Mouse (Mus musculus) forebrain, embryonic 10.5 days (tissue): ENCODE measurements around the gene Grhl3. TPM values are rescaled to one million over a fixed set of nuclear protein-coding genes. Genes with fewer than 3 reads are reported as not detected.

Experiments
- DNase-seq: peaks from one replicate; pipeline ENCODE4 v3.0.0-alpha.2; 2017; ENCODE audit warnings: low spot score; ENCODE audit errors: extremely low spot score
- H3K27ac ChIP-seq: fragments of 300-500 bp; sonication (generic); 2 replicates; pipeline ENCODE4 v1.5.1; 2016; ENCODE audit warnings: mild to moderate bottlenecking
- H3K27me3 ChIP-seq: fragments of 300-500 bp; sonication (generic); 2 replicates; pipeline ENCODE4 v1.6.1; 2016; ENCODE audit warnings: mild to moderate bottlenecking; ENCODE audit not compliant: poor library complexity, severe bottlenecking
- H3K36me3 ChIP-seq: fragments of 300-500 bp; sonication (generic); replicated peaks from 2 replicates; pipeline ENCODE4 v1.6.1; 2016; ENCODE audit warnings: mild to moderate bottlenecking, moderate library complexity
- H3K4me1 ChIP-seq: fragments of 300-500 bp; sonication (generic); 2 replicates; pipeline ENCODE4 v1.6.1; 2016
- H3K4me3 ChIP-seq: fragments of 300-500 bp; sonication (generic); 2 replicates; pipeline ENCODE4 v1.5.1; 2016; ENCODE audit warnings: mild to moderate bottlenecking, moderate library complexity
- H3K9me3 ChIP-seq: fragments of 300-500 bp; sonication (generic); 2 replicates; pipeline ENCODE4 v1.6.1; 2016; ENCODE audit warnings: mild to moderate bottlenecking, moderate library complexity
- WGBS: fragments of 180-500 bp; shearing (Covaris S2); methylation state at CpG from one replicate; pipeline ENCODE4 v1.1.7; 2016; 5-methylcytosine and 5-hydroxymethylcytosine counted together
- polyA plus RNA-seq: library from polyadenylated mRNA; unstranded; fragments of >200 nt; fragmentation: Nextera tagmentation; extraction: Ambion mirVana; gene quantifications from 2 replicates; pipeline ENCODE4 v1.2.1, GENCODE M21; 2016

Grhl3 gene
- polyA plus RNA-seq, 1 experiment from 2014 or later, result 3.4 TPM

DNA sequence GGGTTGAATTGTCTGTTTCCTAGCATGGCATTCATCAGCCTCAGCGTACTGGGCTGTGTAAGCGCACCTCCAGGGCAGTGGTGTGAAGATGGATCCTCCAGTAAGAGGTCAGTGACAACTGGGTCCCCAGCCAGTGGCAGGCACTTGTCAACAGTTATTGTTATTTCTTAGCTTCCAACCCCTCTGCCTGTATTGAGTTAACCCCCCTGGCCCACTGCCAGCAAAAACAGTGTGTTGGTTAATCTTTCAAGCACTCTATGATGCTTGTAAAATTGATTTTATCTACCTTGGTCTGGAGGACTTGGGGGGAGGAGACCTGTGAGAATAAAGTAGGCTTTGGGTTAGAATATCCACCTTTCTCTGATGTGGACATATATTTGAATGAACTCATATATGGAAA, 29.1 kb downstream of the Grhl3 start:
- no peak for DNase-seq
- Histone ChIP-seq H3K27ac (no peak overlapping the region), H3K27me3 (peaks cover 73% of the 10 kb centered on the region), H3K4me3 (no peak overlapping the region), H3K9me3 (no peaks in the 10 kb centered on the region), H3K4me1 (peaks cover 50% of the 10 kb centered on the region), H3K36me3 (no peaks in the 10 kb centered on the region)
- WGBS, result 93% methylated on average over 2 of the region's 2 CpGs

DNA sequence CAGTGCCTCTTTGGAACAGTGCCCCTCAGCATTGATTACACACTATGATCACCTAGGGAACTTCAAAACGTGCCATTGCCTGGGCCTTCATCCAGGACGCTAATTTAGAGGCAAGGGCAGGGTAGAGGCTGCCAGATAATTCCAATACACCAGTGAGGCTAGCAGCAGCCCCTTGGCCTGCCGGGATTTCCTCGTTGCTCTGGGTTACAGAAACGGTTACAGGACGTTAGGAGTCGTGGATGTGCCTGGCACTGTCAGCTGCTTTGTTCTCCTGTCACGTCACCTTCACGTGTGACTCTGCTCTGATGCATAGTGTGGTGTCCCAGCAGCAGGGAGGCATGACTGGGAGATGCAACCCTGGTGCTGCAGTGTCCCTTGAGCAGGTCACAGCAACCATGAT, 33.4 kb downstream of the Grhl3 start:
- 87% methylated on average over 9 of the region's 9 CpGs for WGBS
- Histone ChIP-seq H3K9me3 (no peaks in the 10 kb centered on the region), H3K36me3 (no peaks in the 10 kb centered on the region), H3K4me1 (peaks cover 12% of the 10 kb centered on the region), H3K27me3 (peaks cover 31% of the 10 kb centered on the region), H3K27ac (no peak overlapping the region), H3K4me3 (no peak overlapping the region)
- no peak for DNase-seq

DNA sequence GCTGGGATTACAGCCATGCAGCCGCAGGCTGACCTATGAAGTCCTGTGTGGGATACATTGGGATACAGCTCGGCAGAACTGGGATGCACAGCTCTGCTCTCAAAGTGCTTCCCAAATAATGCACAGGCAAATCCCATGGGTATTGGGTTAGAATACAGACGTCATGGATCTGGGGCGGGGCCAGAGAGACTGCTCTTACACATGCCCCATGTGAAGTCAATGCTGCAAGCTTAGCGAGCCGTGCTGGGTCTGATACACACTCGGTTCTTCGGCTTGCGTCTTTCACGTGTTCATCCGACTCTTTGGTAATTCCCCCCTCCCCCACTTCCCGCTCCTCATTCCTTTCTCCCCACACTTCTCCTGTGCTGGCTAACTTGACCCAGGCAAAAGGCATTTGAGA, 34.4 kb downstream of the Grhl3 start:
- 87% methylated on average over 12 of the region's 12 CpGs for WGBS
- H3K27me3 ChIP-seq, result peaks cover 21% of the 10 kb centered on the region

DNA sequence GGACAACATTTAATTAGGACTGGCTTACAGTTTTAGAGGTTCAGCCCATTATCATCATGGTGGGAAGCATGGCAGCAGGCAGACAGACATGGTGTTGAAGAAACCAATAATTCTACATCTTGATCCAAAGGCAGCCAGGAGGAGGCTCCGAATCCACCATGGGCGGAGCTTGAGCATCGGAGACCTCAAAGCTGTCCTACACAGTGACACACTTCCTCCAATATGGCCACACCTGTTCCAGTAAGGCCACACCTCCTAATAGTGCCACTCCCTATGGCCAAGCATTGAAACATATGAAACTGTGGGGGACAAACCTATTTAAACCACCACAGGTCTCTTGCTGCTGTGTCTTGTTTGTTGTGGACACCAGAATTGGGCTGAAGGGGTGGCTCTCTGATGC, 38.4 kb downstream of the Grhl3 start:
- Histone ChIP-seq H3K36me3 (no peaks in the 10 kb centered on the region), H3K9me3 (peaks cover 10% of the 10 kb centered on the region), H3K4me1 (peaks cover 9% of the 10 kb centered on the region), H3K27ac (no peak overlapping the region), H3K4me3 (no peak overlapping the region), H3K27me3 (no peaks in the 10 kb centered on the region)
- DNase-seq, result no peak
- WGBS, result 96% methylated on average over 3 of the region's 3 CpGs

More for the DNA sequence above, 34.4 kb downstream of the Grhl3 start:
- H3K9me3 ChIP-seq, result no peaks in the 10 kb centered on the region
- H3K4me3 ChIP-seq, result no peak overlapping the region
- no peak for DNase-seq
- no peaks in the 10 kb centered on the region for H3K36me3 ChIP-seq
- H3K4me1 ChIP-seq, result 0 out of 2 replicates have a peak, but pooled peaks cover 4% of the 10 kb centered on the region
- H3K27ac ChIP-seq, result no peak overlapping the region

DNA sequence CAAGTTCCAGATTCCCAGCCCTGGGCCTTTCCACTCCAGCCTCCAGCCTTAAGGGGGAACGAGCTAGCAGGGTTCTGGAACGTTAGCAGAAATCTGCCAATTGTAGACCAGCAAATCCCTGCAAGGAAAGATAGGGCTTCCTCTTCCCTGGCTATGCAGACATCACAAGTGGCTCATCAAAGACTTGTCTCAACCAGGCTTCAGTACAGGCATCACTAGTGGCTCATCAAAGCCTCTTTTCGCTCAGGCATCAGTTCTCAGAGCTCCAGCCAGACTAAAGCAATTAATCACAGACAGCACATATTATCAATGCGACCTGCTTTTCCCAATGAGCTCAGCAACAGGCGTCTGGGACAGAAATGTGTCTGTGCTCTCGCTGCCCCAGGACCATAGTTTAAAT, 40.4 kb downstream of the Grhl3 start:
- Histone ChIP-seq H3K27me3 (peaks cover under 1% of the 10 kb centered on the region; the same call in 1 of the 2 replicates), H3K4me3 (no peak overlapping the region), H3K36me3 (no peaks in the 10 kb centered on the region), H3K27ac (no peak overlapping the region), H3K4me1 (peaks cover 10% of the 10 kb centered on the region), H3K9me3 (peaks cover 11% of the 10 kb centered on the region)
- no peak for DNase-seq
- WGBS, result 78% methylated on average over 6 of the region's 6 CpGs

DNA sequence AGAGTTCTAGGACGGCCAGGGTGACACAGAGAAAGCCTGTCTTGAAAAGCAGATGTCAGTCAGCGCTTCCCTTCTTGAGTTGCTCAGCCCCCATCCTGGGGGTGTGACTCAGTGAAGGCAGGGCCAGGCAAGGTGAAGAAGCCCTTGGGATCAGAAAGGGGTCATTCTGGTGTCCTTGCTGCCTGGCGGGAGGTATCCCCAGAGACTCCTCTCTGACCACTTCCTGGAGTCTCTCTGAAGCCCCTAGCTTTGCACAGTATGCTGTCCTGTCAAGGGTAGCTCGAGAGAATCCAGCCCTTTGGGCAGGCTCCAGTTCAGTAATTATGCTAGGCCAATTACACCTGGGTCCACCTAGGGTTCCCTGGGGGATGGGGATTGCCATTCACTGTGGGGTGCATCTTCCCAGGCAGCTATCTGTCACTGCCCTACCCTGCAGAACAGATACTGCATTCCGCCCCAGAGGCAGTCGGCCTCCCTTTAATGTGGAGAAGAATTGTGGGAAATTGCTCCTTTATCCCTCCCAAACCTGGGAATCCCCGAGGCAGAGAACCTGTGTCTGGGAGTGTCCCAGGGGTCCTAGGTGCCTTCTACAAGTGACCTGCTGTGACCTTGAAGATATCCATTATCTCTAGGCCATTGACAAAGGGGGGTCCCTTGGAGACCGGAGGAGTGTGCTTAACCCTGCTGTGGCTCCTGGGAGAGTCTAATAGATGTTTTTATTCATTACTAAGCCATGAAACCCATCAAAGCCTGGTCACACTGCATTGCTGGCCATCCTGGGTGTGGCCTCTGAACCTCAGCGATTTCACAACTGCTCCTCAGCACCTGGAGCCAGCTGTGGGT, 41.4 kb downstream of the Grhl3 start:
- Histone ChIP-seq H3K27me3 (peaks cover 11% of the 10 kb centered on the region), H3K4me1 (peaks cover 17% of the 10 kb centered on the region), H3K36me3 (no peaks in the 10 kb centered on the region), H3K4me3 (no peak overlapping the region), H3K9me3 (peaks cover 11% of the 10 kb centered on the region), H3K27ac (no peak overlapping the region)
- WGBS, result 55% methylated on average over 9 of the region's 9 CpGs
- DNase-seq, result no peak

DNA sequence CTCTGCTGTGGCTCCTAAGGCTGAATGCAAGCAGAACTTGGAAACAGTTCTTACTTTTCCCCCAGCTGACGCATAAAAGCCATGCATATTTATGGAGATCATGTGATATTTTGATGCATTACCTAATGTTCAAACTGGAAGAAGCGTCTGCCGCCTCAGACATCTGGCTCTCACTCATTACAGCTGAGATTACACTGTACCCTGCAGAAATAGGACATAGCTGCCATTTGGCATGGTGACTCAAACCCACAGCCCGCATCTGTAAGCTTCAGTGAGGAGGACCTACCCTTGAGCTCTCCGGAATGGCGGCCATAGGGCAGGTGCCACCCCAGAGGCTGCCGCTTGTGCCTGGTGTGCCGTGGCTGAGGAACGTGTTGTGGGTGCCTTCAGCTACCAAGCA, 42.2 kb downstream of the Grhl3 start:
- peaks cover 11% of the 10 kb centered on the region for H3K9me3 ChIP-seq
- 95% methylated on average over 9 of the region's 9 CpGs for WGBS
- H3K27ac ChIP-seq, result no peak overlapping the region
- H3K27me3 ChIP-seq, result peaks cover 16% of the 10 kb centered on the region
- no peak for DNase-seq
- no peak overlapping the region for H3K4me3 ChIP-seq
- H3K4me1 ChIP-seq, result peaks cover 23% of the 10 kb centered on the region
- no peaks in the 10 kb centered on the region for H3K36me3 ChIP-seq

DNA sequence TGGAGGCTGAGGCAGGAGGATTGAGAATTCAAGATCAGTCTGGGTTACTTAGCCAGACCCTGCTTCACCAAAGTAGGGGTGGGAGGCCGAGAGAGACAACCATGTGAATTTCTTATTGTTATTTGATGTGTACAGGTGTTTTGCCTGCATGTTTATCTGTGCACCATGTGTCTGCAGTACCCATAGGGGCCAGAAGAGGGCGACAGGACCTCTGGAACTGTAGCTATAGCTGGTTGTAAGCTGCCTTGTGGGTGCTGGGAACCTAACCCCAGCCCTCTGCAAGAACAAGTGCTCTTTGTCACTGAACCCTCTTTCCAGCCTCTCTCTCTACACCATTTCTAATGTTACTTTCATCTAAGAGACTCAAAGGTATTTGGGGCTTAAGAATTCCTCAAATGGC, 43.2 kb downstream of the Grhl3 start:
- no peak for DNase-seq
- peaks cover 26% of the 10 kb centered on the region for H3K27me3 ChIP-seq
- no peak overlapping the region for H3K4me3 ChIP-seq
- H3K9me3 ChIP-seq, result peaks cover 11% of the 10 kb centered on the region
- WGBS, result 55% methylated on average over 2 of the region's 2 CpGs
- no peak overlapping the region for H3K27ac ChIP-seq
- H3K4me1 ChIP-seq, result peaks cover 31% of the 10 kb centered on the region
- H3K36me3 ChIP-seq, result no peaks in the 10 kb centered on the region

DNA sequence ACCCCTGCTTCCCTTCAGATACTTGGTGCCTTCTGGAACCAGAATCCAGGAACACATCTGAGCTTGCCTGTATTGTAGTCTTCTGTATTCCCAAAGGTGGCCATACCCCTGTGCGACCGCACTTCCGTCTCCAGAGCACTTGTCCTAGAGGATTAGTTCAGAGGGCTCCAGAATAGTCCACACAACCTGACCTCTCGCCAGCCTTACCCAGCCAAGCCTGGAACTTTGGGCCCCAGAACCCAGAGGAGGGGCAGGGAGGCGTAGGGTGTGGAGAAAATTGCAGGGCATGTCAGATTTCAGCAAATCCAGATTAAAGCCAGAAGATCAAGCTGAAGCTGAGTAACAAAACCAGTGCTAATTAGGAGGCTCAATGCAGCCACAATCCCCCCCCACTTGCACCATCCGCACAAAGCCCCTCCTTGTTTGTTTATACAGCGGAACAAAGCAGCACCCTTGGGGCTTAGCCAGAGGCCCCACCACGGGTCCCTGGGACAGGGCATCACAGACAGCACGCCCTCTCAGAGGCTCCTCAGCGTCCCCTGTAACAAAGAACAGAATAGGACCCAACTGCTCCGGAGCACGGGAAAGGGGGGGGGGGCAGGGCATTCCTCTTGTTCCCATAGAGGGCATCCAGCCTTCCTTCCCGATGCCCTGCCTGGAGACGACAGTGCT, 47.3 kb downstream of the Grhl3 start:
- H3K36me3 ChIP-seq, result no peaks in the 10 kb centered on the region
- H3K4me1 ChIP-seq, result peaks cover 47% of the 10 kb centered on the region
- H3K4me3 ChIP-seq, result peak overlapping the region; percentile 21; the same call in 1 of the 2 replicates
- 6% methylated on average over 14 of the region's 14 CpGs for WGBS
- H3K27ac ChIP-seq, result peak overlapping the region; percentile 80
- peak; percentile 48 for DNase-seq
- H3K27me3 ChIP-seq, result peaks cover 59% of the 10 kb centered on the region
- peaks cover 11% of the 10 kb centered on the region for H3K9me3 ChIP-seq

DNA sequence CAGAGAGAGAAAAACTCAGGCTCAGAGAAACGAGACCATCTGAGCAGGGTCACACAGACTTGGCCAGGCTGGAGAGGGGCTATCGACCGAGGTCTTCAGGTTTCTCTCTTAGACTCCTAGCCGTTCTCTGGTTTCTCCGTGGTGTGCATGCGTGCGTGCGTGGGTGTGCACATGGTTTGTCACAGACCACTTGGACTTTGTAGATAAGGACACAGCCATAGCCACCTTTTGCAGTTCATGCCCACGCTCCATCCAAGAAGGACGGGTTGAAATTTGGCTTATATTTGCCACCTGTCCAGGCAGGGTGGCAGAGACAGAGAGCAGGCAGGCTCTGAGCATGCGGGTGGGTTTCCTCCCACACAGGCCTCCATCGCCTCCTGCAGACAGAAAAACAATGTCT, 48.4 kb downstream of the Grhl3 start:
- no peaks in the 10 kb centered on the region for H3K36me3 ChIP-seq
- H3K27ac ChIP-seq, result peak overlapping the region; percentile 80
- peaks cover 1% of the 10 kb centered on the region; the same call in 1 of the 2 replicates for H3K9me3 ChIP-seq
- no peak overlapping the region for H3K4me3 ChIP-seq
- H3K27me3 ChIP-seq, result peaks cover 70% of the 10 kb centered on the region
- WGBS, result 63% methylated on average over 12 of the region's 12 CpGs
- H3K4me1 ChIP-seq, result peaks cover 47% of the 10 kb centered on the region
- no peak for DNase-seq

DNA sequence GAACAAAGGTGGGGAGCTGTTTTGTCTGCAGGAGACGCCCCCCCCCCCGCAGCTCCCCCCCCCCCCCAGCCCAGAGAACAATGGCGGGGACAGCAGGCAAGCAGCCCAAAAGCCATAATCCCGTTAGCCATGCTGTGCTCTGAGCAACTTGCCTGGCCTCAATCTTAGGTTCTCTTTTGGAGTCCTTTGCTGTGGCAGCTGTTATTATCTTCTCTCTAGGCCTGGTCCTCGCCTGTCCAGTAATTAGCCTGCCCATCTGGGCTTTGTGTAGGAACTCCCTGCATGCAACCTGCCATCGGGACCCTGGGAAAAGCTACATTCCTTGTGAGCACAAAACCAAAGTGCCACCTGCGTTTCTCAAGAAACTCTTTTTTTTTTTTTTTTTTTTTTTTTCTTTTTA, 49.5 kb downstream of the Grhl3 start:
- Histone ChIP-seq H3K36me3 (no peaks in the 10 kb centered on the region), H3K4me1 (peaks cover 47% of the 10 kb centered on the region), H3K27ac (peak overlapping the region; percentile 80), H3K9me3 (no peaks in the 10 kb centered on the region), H3K27me3 (peaks cover 71% of the 10 kb centered on the region), H3K4me3 (no peak overlapping the region)
- peak; percentile 58 for DNase-seq
- WGBS, result 1% methylated on average over 6 of the region's 7 CpGs

DNA sequence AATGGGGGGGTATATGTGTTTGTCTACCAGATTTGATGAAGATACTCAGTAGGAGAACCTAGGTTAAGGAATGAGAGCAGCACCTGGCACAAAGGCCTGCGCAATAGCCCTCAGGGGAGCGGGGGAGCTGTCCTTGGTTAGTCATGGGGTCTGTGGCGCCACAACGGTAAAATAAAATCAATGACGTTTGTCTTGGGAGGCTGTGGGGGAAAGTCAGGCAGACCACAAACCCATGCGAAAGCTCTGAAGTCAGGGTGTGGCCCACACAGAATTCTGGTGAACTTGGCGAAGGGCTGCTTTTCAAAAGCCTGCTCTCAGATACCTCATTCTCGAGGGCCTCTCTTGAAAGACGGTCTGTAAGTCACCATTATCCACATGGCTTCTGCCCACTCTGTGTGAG, 53.0 kb downstream of the Grhl3 start:
- no peak overlapping the region for H3K4me3 ChIP-seq
- no peak overlapping the region for H3K27ac ChIP-seq
- no peaks in the 10 kb centered on the region for H3K9me3 ChIP-seq
- DNase-seq, result no peak
- peaks cover 55% of the 10 kb centered on the region for H3K27me3 ChIP-seq
- peaks cover 37% of the 10 kb centered on the region for H3K4me1 ChIP-seq
- 86% methylated on average over 9 of the region's 9 CpGs for WGBS
- no peaks in the 10 kb centered on the region for H3K36me3 ChIP-seq

DNA sequence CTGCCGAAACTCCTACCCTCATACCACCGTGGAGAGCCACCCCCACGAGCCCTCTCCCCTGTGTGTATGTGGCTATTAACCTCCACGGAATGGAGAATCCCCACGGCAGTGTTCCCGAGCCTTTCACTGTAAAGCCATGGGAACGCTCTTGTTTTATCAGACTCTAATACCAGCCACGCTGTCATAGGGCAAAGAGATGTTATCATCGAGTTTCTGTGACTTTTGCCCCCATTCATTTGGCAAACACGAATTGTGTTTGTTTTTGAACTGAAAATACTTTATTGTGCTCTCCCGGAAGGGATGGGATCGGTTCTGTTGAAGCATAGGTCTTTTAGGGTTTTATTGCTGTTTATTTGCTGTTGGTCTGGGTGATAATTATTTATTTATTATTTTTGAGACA, 55.3 kb downstream of the Grhl3 start:
- Histone ChIP-seq H3K27ac (0 out of 2 replicates have a peak overlapping the region, but pooled peaks have one; percentile 25), H3K4me1 (peaks cover 27% of the 10 kb centered on the region), H3K27me3 (peaks cover 39% of the 10 kb centered on the region), H3K4me3 (no peak overlapping the region), H3K9me3 (no peaks in the 10 kb centered on the region), H3K36me3 (no peaks in the 10 kb centered on the region)
- no peak for DNase-seq
- 87% methylated on average over 12 of the region's 12 CpGs for WGBS
